Mouse (Mus musculus) intestine, postnatal 0 days (tissue): ENCODE data around the gene Rarres1. TPM values are rescaled to one million over a fixed set of nuclear protein-coding genes. Genes with fewer than 3 reads are reported as not detected.

ENCODE experiments used
- ATAC-seq: fragments of 200-750 bp; cut with Nextera tagmentation; 2 replicates; pipeline ENCODE4 v1.8.0; 2017; ENCODE audit warnings: mild to moderate bottlenecking, moderate TSS enrichment, moderate library complexity
- H3K27ac ChIP-seq: fragments of 300-500 bp; sonication (generic); 2 replicates; pipeline ENCODE4 v1.5.1; 2014; ENCODE audit warnings: mild to moderate bottlenecking, low read depth, low read length, moderate library complexity
- H3K27me3 ChIP-seq: fragments of 300-500 bp; sonication (generic); replicated peaks from 2 replicates; pipeline ENCODE4 v1.6.1; 2014; ENCODE audit warnings: low read length, mixed read lengths; ENCODE audit not compliant: control insufficient read depth, insufficient read depth
- H3K36me3 ChIP-seq: fragments of 300-500 bp; sonication (generic); 2 replicates; pipeline ENCODE4 v1.6.1; 2014; ENCODE audit warnings: mild to moderate bottlenecking, moderate library complexity; ENCODE audit not compliant: control insufficient read depth, insufficient read depth
- H3K4me1 ChIP-seq: fragments of 300-500 bp; sonication (generic); replicated peaks from 2 replicates; pipeline ENCODE4 v1.6.1; 2014; ENCODE audit warnings: antibody characterized with exemption, low read length, mixed read lengths; ENCODE audit not compliant: control insufficient read depth, insufficient read depth
- H3K4me2 ChIP-seq: fragments of 300-500 bp; sonication (generic); replicated peaks from 2 replicates; pipeline ENCODE4 v1.6.1; 2014; ENCODE audit warnings: low read depth, mild to moderate bottlenecking, moderate library complexity
- H3K4me3 ChIP-seq: fragments of 300-500 bp; sonication (generic); 2 replicates; pipeline ENCODE4 v1.5.1; 2014; ENCODE audit warnings: low read depth, low read length
- H3K9ac ChIP-seq: fragments of 300-500 bp; sonication (generic); 2 replicates; pipeline ENCODE4 v1.6.1; 2014; ENCODE audit warnings: mild to moderate bottlenecking, low read depth, low read length
- H3K9me3 ChIP-seq: fragments of 300-500 bp; sonication (generic); 2 replicates; pipeline ENCODE4 v1.6.1; 2016; ENCODE audit warnings: mixed run types; ENCODE audit not compliant: control insufficient read depth
- CTCF ChIP-seq: sonication (generic); IDR thresholded peaks from 2 replicates; pipeline ENCODE4 v1.5.1; 2016; ENCODE audit warnings: low read depth, mild to moderate bottlenecking, control low read depth, antibody characterized with exemption, moderate library complexity
- WGBS: fragments of 180-500 bp; shearing (Covaris S2); extraction: QIAGEN DNeasy Blood & Tissue Kit; methylation state at CpG from one replicate; pipeline ENCODE4 v1.1.7; 2014; 5-methylcytosine and 5-hydroxymethylcytosine counted together
- polyA plus RNA-seq: library from polyadenylated mRNA; unstranded; fragments of >200 nt; fragmentation: Nextera tagmentation; extraction: Ambion mirVana; gene quantifications from 2 replicates; pipeline ENCODE4 v1.2.1, GENCODE M21; 2015

Rarres1 gene
- polyA plus RNA-seq, 1 experiment from 2014 or later, result 14.6 TPM

DNA sequence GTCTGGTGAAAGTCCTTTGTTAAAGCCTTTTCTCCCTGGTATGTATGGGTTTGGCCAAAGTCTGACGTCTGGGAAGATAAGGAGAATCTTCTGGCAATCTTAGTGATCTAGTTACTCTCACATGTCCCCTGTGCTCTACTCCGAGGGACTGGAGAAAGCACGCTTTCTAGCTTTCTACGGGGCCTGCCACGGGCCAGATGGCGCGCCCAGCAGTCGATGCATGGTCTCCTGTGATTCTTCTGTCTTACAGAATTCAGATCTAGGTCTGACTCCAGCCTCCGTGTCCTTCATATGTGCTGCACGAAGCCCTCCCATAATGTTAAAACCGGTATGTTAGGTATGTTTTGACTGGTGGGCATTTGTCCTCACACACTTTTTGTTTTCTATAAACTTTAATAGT, 35.5 kb downstream of the Rarres1 start:
- no peak for ATAC-seq
- Histone ChIP-seq H3K27ac (no peak overlapping the region), H3K4me2 (no peak overlapping the region), H3K9me3 (no peaks in the 10 kb centered on the region), H3K4me3 (no peak overlapping the region), H3K27me3 (no peaks in the 10 kb centered on the region), H3K4me1 (no peaks in the 10 kb centered on the region), H3K36me3 (peaks cover 17% of the 10 kb centered on the region; the same call in 1 of the 2 replicates), H3K9ac (no peak overlapping the region)
- WGBS, result 85% methylated on average over 11 of the region's 11 CpGs
- TF ChIP-seq CTCF, result no peak

DNA sequence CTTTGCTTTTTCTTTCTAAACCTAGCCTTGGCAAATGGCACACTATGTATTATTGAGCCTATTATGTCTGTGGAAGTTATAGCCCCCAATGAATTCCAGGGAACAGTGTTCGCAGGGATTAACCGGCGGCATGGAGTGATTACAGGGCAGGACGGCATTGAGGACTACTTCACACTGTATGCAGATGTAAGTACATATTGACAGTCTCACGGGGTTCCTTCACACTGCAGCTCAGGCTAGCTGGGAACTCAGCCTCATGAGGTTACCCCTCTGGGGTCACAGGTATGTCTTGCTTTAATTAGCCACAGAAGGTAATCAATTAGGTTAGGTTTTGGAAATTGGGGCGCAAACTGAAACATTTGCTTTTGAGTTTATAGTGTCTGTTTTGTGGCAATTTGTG, 41.9 kb downstream of the Rarres1 start:
- Histone ChIP-seq H3K4me3 (no peak overlapping the region), H3K36me3 (peaks cover 34% of the 10 kb centered on the region), H3K9me3 (no peaks in the 10 kb centered on the region), H3K9ac (no peak overlapping the region), H3K4me2 (no peak overlapping the region), H3K27ac (no peak overlapping the region), H3K4me1 (no peaks in the 10 kb centered on the region), H3K27me3 (no peaks in the 10 kb centered on the region)
- ATAC-seq, result no peak
- WGBS, result 80% methylated on average over 6 of the region's 6 CpGs
- no peak for TF ChIP-seq CTCF

DNA sequence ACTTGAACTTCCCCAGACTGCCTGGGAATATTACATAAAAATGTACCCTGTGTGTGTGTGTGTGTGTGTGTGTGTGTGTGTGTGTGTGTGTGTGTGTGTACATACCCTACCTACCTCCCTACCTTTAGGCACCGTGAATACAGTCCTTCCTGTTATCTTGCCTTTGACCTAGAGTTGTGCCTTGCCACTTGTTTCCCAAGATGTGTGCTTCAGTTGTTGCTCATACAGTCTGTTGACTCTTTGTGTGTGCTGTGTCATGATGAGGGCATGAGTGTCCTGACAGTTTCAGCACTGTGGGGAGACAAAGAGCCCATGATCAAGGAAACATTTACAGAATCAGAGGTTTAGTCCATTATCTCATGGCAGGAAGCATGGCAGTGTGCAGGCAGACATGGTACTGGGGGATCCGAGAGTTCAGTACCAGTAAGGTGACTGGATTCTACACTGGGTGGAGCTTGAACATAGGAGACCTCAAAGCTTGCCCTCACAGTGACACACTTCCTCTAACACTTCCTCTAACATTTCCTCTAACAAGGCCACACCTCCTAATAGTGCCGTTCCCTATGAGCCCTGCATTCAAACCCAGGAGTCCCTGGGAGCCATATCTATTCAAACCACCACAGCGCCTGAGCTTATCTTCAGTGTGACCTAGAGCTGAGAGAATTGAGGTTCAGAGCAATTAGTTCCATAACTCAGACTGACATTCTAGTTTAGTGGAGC, 43.8 kb downstream of the Rarres1 start:
- Histone ChIP-seq H3K27ac (no peak overlapping the region), H3K9ac (no peak overlapping the region), H3K4me1 (no peaks in the 10 kb centered on the region), H3K4me3 (no peak overlapping the region), H3K36me3 (peaks cover 39% of the 10 kb centered on the region), H3K4me2 (no peak overlapping the region), H3K27me3 (no peaks in the 10 kb centered on the region), H3K9me3 (no peaks in the 10 kb centered on the region)
- TF ChIP-seq CTCF, result no peak
- WGBS, result 72% methylated on average over 4 of the region's 4 CpGs
- no peak for ATAC-seq

DNA sequence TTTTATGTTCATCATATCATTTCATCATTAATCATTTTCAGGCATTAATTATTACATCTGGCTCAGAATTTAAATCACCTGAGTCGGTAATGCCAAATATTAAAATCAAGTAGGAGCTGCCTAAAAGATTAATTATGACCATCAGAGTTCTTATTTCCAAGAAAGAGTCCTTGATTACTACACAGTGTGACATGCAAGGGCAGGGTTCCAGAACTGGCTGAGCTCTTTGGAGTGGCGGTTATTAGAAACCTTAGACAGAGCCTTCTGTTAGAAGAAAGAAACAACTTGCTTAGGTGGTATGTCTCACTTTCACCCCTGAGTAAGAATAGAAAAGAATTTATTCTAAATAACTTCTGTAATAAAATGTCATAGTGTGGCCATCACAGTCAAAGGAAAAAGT, 48.0 kb downstream of the Rarres1 start:
- H3K36me3 ChIP-seq, result peaks cover 21% of the 10 kb centered on the region
- no peak for TF ChIP-seq CTCF
- H3K9me3 ChIP-seq, result no peaks in the 10 kb centered on the region
- ATAC-seq, result no peak
- no peak overlapping the region for H3K9ac ChIP-seq
- no peak overlapping the region for H3K27ac ChIP-seq
- H3K4me1 ChIP-seq, result no peaks in the 10 kb centered on the region
- no peaks in the 10 kb centered on the region for H3K27me3 ChIP-seq
- H3K4me3 ChIP-seq, result no peak overlapping the region
- 96% methylated on average over 2 of the region's 2 CpGs for WGBS
- H3K4me2 ChIP-seq, result no peak overlapping the region

- peaks cover 21% of the 10 kb centered on the region for H3K36me3 ChIP-seq
- H3K4me3 ChIP-seq, result no peak overlapping the region
- no peak overlapping the region for H3K27ac ChIP-seq
- no peaks in the 10 kb centered on the region for H3K4me1 ChIP-seq
- no peak for TF ChIP-seq CTCF
- H3K27me3 ChIP-seq, result no peaks in the 10 kb centered on the region
- H3K9me3 ChIP-seq, result no peaks in the 10 kb centered on the region
- 99% methylated on average over 5 of the region's 5 CpGs for WGBS
- ATAC-seq, result no peak
- no peak overlapping the region for H3K4me2 ChIP-seq
- no peak overlapping the region for H3K9ac ChIP-seq
These were observed 48.7 kb downstream of the Rarres1 start for GRCm38 (mm10) chr3:67466576-67466975.

DNA sequence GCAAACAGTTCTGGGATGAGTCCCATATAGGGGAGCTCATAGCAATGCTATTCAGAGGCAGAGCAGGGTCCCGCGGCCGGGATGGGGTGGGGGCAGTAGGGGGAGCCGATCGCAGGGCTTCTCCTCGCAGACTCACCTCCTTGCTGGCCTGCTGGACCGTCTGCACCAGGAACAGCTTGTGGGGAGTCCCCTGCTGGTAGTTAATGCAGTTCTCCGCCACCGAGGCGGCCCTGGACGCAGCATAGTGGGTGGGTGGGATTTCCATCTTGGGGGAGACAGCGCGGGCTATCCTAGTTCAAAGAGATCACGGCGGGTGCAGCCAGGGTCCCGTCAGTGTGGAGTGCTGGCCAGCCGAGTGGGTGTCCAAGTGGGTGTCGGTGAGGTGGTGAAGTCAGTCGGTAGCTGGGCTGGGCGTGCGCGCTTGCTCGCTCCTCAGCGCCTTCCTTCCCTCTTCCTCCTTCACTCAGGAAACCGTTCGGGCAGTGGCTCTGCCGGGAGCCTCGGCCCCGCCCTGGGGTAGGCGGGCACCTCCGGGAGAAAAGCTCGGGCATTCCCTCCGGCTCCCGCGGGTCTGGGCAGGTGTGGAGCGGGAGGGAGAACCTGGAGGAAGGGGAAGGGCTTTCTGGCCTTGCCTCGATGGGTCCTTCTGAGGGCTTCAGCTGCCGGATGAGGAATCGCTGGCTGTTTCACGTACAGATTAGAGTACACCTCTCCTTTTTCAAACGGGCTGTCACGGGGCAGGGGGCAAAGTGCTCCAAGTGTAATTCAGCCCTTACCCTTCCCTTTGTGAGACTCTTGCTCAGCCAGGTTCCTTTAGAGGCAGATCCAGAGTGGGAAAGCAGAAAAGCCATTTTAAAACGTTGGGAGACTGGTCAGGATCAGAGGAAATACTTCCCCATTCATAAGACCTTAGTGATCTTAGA, 51.6 kb downstream of the Rarres1 start, which contains the start of gene Lxn:
Gene Lxn (minus strand): TSS at position 477 of the 923 bp plus-strand sequence.
- H3K9ac ChIP-seq, result peak within 1 kb of the TSS; percentile 65
- peak within 1 kb of the TSS; percentile 78 for H3K27ac ChIP-seq
- H3K4me1 ChIP-seq, result no peaks in the 10 kb centered on the region
- no peaks in the 10 kb centered on the region for H3K9me3 ChIP-seq
- peak; percentile 61 for TF ChIP-seq CTCF
- H3K4me2 ChIP-seq, result peak within 1 kb of the TSS; percentile 84
- under 1% methylated on average over 38 of the region's 43 CpGs for WGBS
- H3K27me3 ChIP-seq, result no peaks in the 10 kb centered on the region
- peaks cover 27% of the 10 kb centered on the region for H3K36me3 ChIP-seq
- peak within 1 kb of the TSS; percentile 63 for H3K4me3 ChIP-seq
- ATAC-seq, result peak; percentile 97
